ENCODE assay signal across 7 mouse cellular contexts in genomic region chr11:35178144-35178817, GRCm38 (mm10). TPM values are rescaled to one million over a fixed set of nuclear protein-coding genes. Genes with fewer than 3 reads are reported as not detected.
DNase-seq lines count a peak whose midpoint lies in the region; ATAC-seq and TF ChIP-seq lines count a peak whose summit lies in the region.

No protein-coding gene starts in this region.

- H3K27me3 ChIP-seq in lung, embryonic 14.5 days (ENCODE audit: insufficient read depth, low read length) = no peaks in the 10 kb centered on the region
- H3K27me3 ChIP-seq in stomach, embryonic 15.5 days (replicated peaks) = no peaks in the 10 kb centered on the region

- no peaks in the 10 kb centered on the region for H3K9me3 ChIP-seq in lung, embryonic 14.5 days (ENCODE audit: low read depth, low read length)
- no peaks in the 10 kb centered on the region for H3K9me3 ChIP-seq in stomach, embryonic 15.5 days

- peaks cover 6% of the 10 kb centered on the region; the same call in 1 of the 2 replicates for H3K4me1 ChIP-seq in lung, embryonic 14.5 days (ENCODE audit: insufficient read depth)
- peaks cover 3% of the 10 kb centered on the region; the same call in 1 of the 2 replicates for H3K4me1 ChIP-seq in stomach, embryonic 15.5 days

- no peak overlapping the region for H3K9ac ChIP-seq in lung, embryonic 14.5 days
- no peak overlapping the region for H3K9ac ChIP-seq in stomach, embryonic 15.5 days

- 37% methylated on average over 24 of the region's 24 CpGs for WGBS in lung, embryonic 14.5 days
- 39% methylated on average over 24 of the region's 24 CpGs for WGBS in stomach, embryonic 15.5 days

- H3K4me3 ChIP-seq in lung, embryonic 14.5 days (ENCODE audit: low read depth, low read length) = no peak overlapping the region
- no peak overlapping the region for H3K4me3 ChIP-seq in stomach, embryonic 15.5 days (replicated peaks)

- no peak for TF ChIP-seq CTCF in lung, embryonic 14.5 days (IDR thresholded peaks at IDR 0.05; ENCODE audit: low read depth)

- peak overlapping the region; percentile 7 for H3K4me2 ChIP-seq in lung, embryonic 14.5 days
- 0 out of 2 replicates have a peak overlapping the region, but pooled peaks have one; percentile 4 for H3K4me2 ChIP-seq in stomach, embryonic 15.5 days

- H3K27ac ChIP-seq in lung, embryonic 14.5 days (ENCODE audit: low read depth) = no peak overlapping the region
- H3K27ac ChIP-seq in stomach, embryonic 15.5 days = no peak overlapping the region

- peak; percentile 17 for DNase-seq in lung, embryonic 14.5 days
- no peak for DNase-seq in lung, postnatal 4 days
- peak; percentile 23 for DNase-seq in embryo, embryonic 11.5 days (ENCODE audit: low read depth, low spot score)
- DNase-seq in layer of hippocampus, adult 8-10 months (ENCODE audit: low spot score in 2 of 2) = peak; percentile 63 to 64
- no peak for DNase-seq in gastrocnemius, adult 8-10 months (ENCODE audit: low spot score in 2 of 2)
- DNase-seq in gastrocnemius, postnatal 4 days (ENCODE audit: low spot score in 2 of 2) = no peak

- ATAC-seq in lung, embryonic 14.5 days (ENCODE audit: insufficient read depth) = no peak
- ATAC-seq in stomach, embryonic 15.5 days (ENCODE audit: insufficient read depth, low FRiP score, low read depth) = no peak

- H3K36me3 ChIP-seq in lung, embryonic 14.5 days (ENCODE audit: insufficient read depth) = no peaks in the 10 kb centered on the region
- H3K36me3 ChIP-seq in stomach, embryonic 15.5 days = no peaks in the 10 kb centered on the region

RNA-seq across cellular contexts. Expression of gene Slit3, which starts 57.3 kb away (rescaled TPM):
- polyA plus RNA-seq in lung, embryonic 14.5 days (2014; fragmentation: Nextera tagmentation; extraction: Ambion mirVana) = 32.1 and 37.3 TPM in 2 replicates
- 100 to 1,000 TPM in 1 of 4 experiments, 10 to 100 TPM in 3; 79.5 to 107 (median 95.7) TPM for total RNA-seq in layer of hippocampus, adult 8-10 months (2022)
- polyA plus RNA-seq in stomach, embryonic 15.5 days (2015; fragmentation: Nextera tagmentation; extraction: Ambion mirVana) = 18.9 and 20.6 TPM in 2 replicates
- total RNA-seq in gastrocnemius, adult 8-10 months (2022) = 10 to 100 TPM in 1 of 4 experiments, 1 to 10 TPM in 3; 5.1 to 11.7 (median 6.9) TPM
- 10 to 100 TPM; 17.0 to 24.0 TPM for total RNA-seq in gastrocnemius, postnatal 4 days (2021)

Comparison
In these comparisons a context has a peak if more than half of its experiments do, and no peak if none do; other contexts are left out.
1. DNase-seq: peak in lung, embryonic 14.5 days (single experiment), embryo, embryonic 11.5 days (single experiment) and layer of hippocampus, adult 8-10 months (2 of 2); none in lung, postnatal 4 days (0 of 2), gastrocnemius, adult 8-10 months (0 of 2) and gastrocnemius, postnatal 4 days (0 of 2).